Mouse (Mus musculus) forebrain, embryonic 13.5 days (tissue): ENCODE measurements around the gene Smok2a. TPM values are rescaled to one million over a fixed set of nuclear protein-coding genes. Genes with fewer than 3 reads are reported as not detected.
A peak's percentile ranks its signal among the peaks of the same experiment; 100 is the strongest.
"Not testable (repeated sequence)": the region's sequence is repeated elsewhere in the genome, so short reads cannot be mapped to it uniquely, and the experiment has no call there.

Source experiments
- ATAC-seq: fragments of 200-750 bp; cut with Nextera tagmentation; 2 replicates; pipeline ENCODE4 v1.8.0; 2017
- H3K27ac ChIP-seq: fragments of 300-500 bp; sonication (generic); 2 replicates; pipeline ENCODE4 v1.5.1; 2015; ENCODE audit warnings: inconsistent platforms, mild to moderate bottlenecking, moderate library complexity
- H3K27me3 ChIP-seq: fragments of 300-500 bp; sonication (generic); 2 replicates; pipeline ENCODE4 v1.6.1; 2015; ENCODE audit warnings: mild to moderate bottlenecking, inconsistent platforms
- H3K36me3 ChIP-seq: fragments of 300-500 bp; sonication (generic); 2 replicates; pipeline ENCODE4 v1.6.1; 2015; ENCODE audit warnings: mild to moderate bottlenecking, inconsistent platforms; ENCODE audit not compliant: poor library complexity, severe bottlenecking
- H3K4me1 ChIP-seq: fragments of 300-500 bp; sonication (generic); 2 replicates; pipeline ENCODE4 v1.6.1; 2015; ENCODE audit warnings: inconsistent platforms
- H3K4me2 ChIP-seq: fragments of 300-500 bp; sonication (generic); 2 replicates; pipeline ENCODE4 v1.6.1; 2015; ENCODE audit warnings: inconsistent platforms, mild to moderate bottlenecking, moderate library complexity
- H3K4me3 ChIP-seq: fragments of 300-500 bp; sonication (generic); 2 replicates; pipeline ENCODE4 v1.5.1; 2015; ENCODE audit warnings: mild to moderate bottlenecking, inconsistent platforms
- H3K9ac ChIP-seq: fragments of 300-500 bp; sonication (generic); 2 replicates; pipeline ENCODE4 v1.6.1; 2015; ENCODE audit warnings: mild to moderate bottlenecking, inconsistent platforms
- H3K9me3 ChIP-seq: fragments of 300-500 bp; sonication (generic); replicated peaks from 2 replicates; pipeline ENCODE4 v1.6.1; 2016; ENCODE audit warnings: inconsistent platforms
- WGBS: fragments of 180-500 bp; shearing (Covaris S2); methylation state at CpG from one replicate; pipeline ENCODE4 v1.1.7; 2015; 5-methylcytosine and 5-hydroxymethylcytosine counted together
- polyA plus RNA-seq: library from polyadenylated mRNA; unstranded; fragments of >200 nt; fragmentation: Nextera tagmentation; extraction: Ambion mirVana; gene quantifications from 2 replicates; pipeline ENCODE4 v1.2.1, GENCODE M21; 2015

Smok2a gene
- polyA plus RNA-seq, 1 experiment from 2014 or later: not detected

- H3K9ac ChIP-seq, ATAC-seq, H3K27me3 ChIP-seq, H3K27ac ChIP-seq, H3K4me3 ChIP-seq, H3K4me1 ChIP-seq, H3K4me2 ChIP-seq, H3K36me3 ChIP-seq: not testable (repeated sequence)
- H3K9me3 ChIP-seq: peaks cover 76% of the 10 kb centered on the region
- 69% methylated on average over 4 of the region's 4 CpGs for WGBS
Measured at GRCm38 (mm10) chr17:13196486-13196885, 24.5 kb upstream of the Smok2a start.

GRCm38 (mm10) chr17:13198812-13199211 is 22.2 kb upstream of the Smok2a start:
- H3K27me3 ChIP-seq, H3K9ac ChIP-seq, ATAC-seq, H3K36me3 ChIP-seq, H3K4me1 ChIP-seq, H3K4me2 ChIP-seq, H3K27ac ChIP-seq, H3K4me3 ChIP-seq: not testable (repeated sequence)
- 89% methylated on average over 2 of the region's 2 CpGs for WGBS
- H3K9me3 ChIP-seq: peaks cover 61% of the 10 kb centered on the region

DNA sequence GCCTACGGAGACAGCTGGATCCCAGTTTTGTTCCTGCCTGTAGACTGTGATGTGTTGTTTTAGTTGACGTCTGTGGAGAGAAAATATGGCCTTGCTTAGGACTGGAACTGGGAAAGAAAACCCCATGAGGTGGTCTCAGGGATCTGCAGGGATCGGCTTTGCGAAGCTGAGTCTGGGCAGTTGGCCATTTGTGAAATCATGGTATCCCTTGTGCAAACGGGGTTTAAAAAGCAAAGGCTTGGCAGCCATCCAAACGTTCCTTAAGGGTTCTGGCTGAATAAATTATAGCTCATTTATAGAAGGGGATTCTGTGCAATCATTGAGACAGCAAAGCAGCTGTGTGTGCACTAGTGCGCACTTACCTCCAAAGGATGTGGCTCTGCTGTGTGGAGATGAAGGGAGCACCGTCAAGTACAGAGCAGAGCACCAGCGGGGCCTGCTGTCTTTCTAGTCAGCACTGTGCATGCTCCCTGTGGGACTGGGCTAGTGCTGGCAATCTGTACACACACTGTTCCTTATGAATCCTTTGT is 21.0 kb upstream of the Smok2a start:
- H3K27me3 ChIP-seq, H3K27ac ChIP-seq, H3K4me3 ChIP-seq, H3K4me1 ChIP-seq, H3K4me2 ChIP-seq, H3K9ac ChIP-seq, H3K36me3 ChIP-seq: not testable (repeated sequence)
- 74% methylated on average over 8 of the region's 9 CpGs for WGBS
- ATAC-seq: peak; percentile 92
- peaks cover 54% of the 10 kb centered on the region for H3K9me3 ChIP-seq

DNA sequence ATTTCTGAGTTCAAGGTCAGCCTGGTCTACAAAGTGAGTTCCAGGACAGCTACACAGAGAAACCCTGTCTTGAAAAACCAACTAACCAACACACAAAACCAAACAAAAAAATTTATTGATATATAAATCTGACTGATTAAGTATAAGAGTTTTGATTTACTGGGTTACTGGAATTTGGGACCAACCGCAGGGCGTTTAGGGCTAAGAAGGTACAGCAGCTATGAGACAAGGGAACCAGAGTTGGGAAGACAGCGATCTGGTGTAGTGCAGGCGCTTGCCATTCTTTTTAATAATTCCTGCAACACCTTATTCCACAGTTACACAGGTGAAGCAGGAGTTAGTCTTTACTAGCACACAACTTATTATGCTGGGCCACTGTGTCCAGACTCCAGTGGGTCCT is 19.4 kb upstream of the Smok2a start:
- not testable (repeated sequence) for H3K4me3 ChIP-seq, H3K27me3 ChIP-seq, H3K36me3 ChIP-seq, ATAC-seq, H3K4me2 ChIP-seq, H3K27ac ChIP-seq, H3K9ac ChIP-seq, H3K4me1 ChIP-seq
- peaks cover 50% of the 10 kb centered on the region for H3K9me3 ChIP-seq
- 91% methylated on average over 4 of the region's 4 CpGs for WGBS

DNA sequence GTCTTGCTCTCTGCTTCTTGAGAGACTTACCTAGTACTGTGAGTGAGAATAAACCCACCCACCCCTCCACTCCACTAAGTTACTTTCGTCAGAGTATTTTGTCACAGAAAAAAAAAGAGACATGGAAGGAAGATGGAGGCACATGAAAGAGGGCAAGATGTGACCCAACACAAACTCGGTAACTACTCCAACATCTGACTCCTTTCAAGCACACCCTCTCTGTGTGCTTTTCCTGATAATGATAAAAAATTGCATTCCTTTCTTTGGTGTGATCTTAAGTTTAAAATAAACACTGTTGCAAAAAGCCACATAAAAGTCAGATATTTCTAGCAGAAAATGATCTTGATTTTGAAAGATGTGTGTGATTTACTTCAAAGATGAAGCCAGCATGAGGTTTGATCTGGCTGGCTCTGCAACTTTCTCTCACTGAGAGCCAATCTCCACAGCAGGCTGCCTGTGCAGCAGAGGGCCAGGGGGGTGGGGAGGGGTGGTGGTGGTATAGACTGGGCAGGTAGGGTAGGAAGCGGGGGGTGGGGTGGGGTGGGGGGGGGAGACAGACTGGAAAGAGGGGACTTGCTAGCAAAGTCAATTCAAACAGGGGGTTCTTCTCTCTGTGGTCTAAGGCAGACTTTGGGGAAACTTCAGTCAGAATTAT is 18.4 kb upstream of the Smok2a start:
- not testable (repeated sequence) for H3K4me3 ChIP-seq, H3K4me1 ChIP-seq, H3K4me2 ChIP-seq, H3K27ac ChIP-seq, H3K36me3 ChIP-seq, ATAC-seq, H3K9ac ChIP-seq, H3K27me3 ChIP-seq
- H3K9me3 ChIP-seq: peaks cover 56% of the 10 kb centered on the region
- WGBS: 81% methylated on average over 2 of the region's 3 CpGs

DNA sequence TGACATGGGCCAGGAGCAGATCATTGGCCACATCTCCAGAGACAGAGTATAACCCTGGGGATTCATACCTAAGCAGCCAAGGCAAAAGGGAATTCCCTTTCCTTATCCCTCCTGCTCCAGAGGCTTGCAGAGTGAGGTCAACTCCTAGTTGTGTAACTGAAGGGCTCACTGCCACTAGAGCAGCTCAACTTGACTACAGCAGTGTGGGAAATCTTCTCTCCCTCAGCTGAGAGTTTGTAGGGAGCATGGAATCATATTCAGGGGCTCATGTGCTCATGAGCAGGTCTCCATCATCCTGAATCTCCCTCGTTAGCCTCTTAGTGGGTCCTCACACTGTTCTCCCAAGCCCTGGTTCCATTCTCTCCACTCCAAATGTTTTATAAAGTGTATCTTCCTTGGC is 15.7 kb upstream of the Smok2a start:
- peaks cover 63% of the 10 kb centered on the region for H3K9me3 ChIP-seq
- H3K36me3 ChIP-seq, H3K4me1 ChIP-seq, H3K4me3 ChIP-seq, H3K27ac ChIP-seq, ATAC-seq, H3K4me2 ChIP-seq, H3K27me3 ChIP-seq, H3K9ac ChIP-seq: not testable (repeated sequence)
- 81% methylated on average over 1 of the region's 1 CpGs for WGBS

- peak; percentile 57 for ATAC-seq
- H3K9me3 ChIP-seq: peaks cover 56% of the 10 kb centered on the region
- no peak overlapping the region for H3K4me2 ChIP-seq
- H3K4me1 ChIP-seq: no peaks in the 10 kb centered on the region
- WGBS: 90% methylated on average over 2 of the region's 2 CpGs
- no peaks in the 10 kb centered on the region; the same call in 1 of the 2 replicates for H3K36me3 ChIP-seq
- H3K27ac ChIP-seq: no peak overlapping the region
- H3K9ac ChIP-seq: no peak overlapping the region
- H3K27me3 ChIP-seq: no peaks in the 10 kb centered on the region
- no peak overlapping the region for H3K4me3 ChIP-seq
Measured at GRCm38 (mm10) chr17:13206491-13206890, 14.5 kb upstream of the Smok2a start.

DNA sequence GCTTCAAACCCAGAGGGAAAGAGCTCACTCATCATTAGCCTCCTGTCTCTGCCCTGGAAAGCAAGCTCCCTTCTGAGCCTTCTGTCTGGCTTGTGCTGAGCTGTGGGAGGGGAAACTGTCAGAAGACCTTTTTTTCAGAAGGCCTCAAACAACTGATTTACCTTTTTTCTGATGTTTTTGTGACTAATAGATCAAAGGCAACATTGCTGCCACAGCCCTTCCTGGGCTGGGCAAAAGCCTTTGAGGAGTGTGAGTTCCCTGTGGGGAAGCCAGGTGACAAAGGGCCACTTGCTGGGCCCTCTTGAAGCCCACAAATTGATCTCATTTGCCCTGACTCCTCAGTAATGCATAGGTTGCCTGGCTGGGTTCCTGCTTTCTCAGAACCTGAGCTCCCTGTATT is 12.5 kb upstream of the Smok2a start:
- H3K4me2 ChIP-seq, H3K9ac ChIP-seq, H3K27ac ChIP-seq, H3K4me3 ChIP-seq, H3K27me3 ChIP-seq, H3K36me3 ChIP-seq, ATAC-seq, H3K4me1 ChIP-seq: not testable (repeated sequence)
- H3K9me3 ChIP-seq: peaks cover 70% of the 10 kb centered on the region

GRCm38 (mm10) chr17:13212136-13212850 is 8.7 kb upstream of the Smok2a start:
- Histone ChIP-seq H3K4me3 (no peak overlapping the region), H3K27ac (no peak overlapping the region), H3K36me3 (0 out of 2 replicates have a peak, but pooled peaks cover 3% of the 10 kb centered on the region), H3K9me3 (peaks cover 88% of the 10 kb centered on the region), H3K4me2 (no peak overlapping the region), H3K4me1 (no peaks in the 10 kb centered on the region), H3K27me3 (no peaks in the 10 kb centered on the region), H3K9ac (no peak overlapping the region)
- no peak for ATAC-seq
- 73% methylated on average over 7 of the region's 7 CpGs for WGBS

DNA sequence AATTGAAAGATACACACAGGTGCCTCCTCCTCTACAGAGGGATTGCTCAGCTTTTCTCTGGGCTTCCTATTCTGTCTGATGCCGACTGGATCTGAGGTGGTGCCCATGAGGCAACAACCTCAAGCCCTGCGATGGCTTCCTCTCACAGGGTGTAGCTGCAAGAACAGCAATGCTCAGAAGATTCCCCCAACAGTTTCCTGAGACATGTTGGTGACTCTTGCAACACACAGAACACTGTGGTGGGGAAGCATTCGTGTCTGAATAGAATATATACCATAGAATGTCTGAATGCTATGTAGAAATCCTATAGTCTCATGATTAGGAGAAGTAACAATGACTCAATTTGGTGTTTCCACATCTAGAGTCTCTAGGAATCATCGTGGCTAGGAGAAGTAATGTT is 6.8 kb upstream of the Smok2a start:
- H3K9ac ChIP-seq: no peak overlapping the region
- no peak overlapping the region for H3K4me3 ChIP-seq
- peaks cover 92% of the 10 kb centered on the region for H3K9me3 ChIP-seq
- H3K27ac ChIP-seq: no peak overlapping the region
- no peaks in the 10 kb centered on the region for H3K4me1 ChIP-seq
- H3K4me2 ChIP-seq: no peak overlapping the region
- WGBS: 62% methylated on average over 4 of the region's 4 CpGs
- no peak for ATAC-seq
- H3K27me3 ChIP-seq: no peaks in the 10 kb centered on the region
- 0 out of 2 replicates have a peak, but pooled peaks cover 3% of the 10 kb centered on the region for H3K36me3 ChIP-seq

GRCm38 (mm10) chr17:13215595-13215994 is 5.4 kb upstream of the Smok2a start:
- H3K36me3 ChIP-seq: 0 out of 2 replicates have a peak, but pooled peaks cover 3% of the 10 kb centered on the region
- H3K9me3 ChIP-seq: peaks cover 93% of the 10 kb centered on the region
- no peak overlapping the region for H3K27ac ChIP-seq
- H3K27me3 ChIP-seq: no peaks in the 10 kb centered on the region
- H3K4me1 ChIP-seq: no peaks in the 10 kb centered on the region
- H3K4me3 ChIP-seq: no peak overlapping the region
- WGBS: 82% methylated on average over 2 of the region's 2 CpGs
- H3K4me2 ChIP-seq: no peak overlapping the region
- ATAC-seq: no peak
- no peak overlapping the region for H3K9ac ChIP-seq

DNA sequence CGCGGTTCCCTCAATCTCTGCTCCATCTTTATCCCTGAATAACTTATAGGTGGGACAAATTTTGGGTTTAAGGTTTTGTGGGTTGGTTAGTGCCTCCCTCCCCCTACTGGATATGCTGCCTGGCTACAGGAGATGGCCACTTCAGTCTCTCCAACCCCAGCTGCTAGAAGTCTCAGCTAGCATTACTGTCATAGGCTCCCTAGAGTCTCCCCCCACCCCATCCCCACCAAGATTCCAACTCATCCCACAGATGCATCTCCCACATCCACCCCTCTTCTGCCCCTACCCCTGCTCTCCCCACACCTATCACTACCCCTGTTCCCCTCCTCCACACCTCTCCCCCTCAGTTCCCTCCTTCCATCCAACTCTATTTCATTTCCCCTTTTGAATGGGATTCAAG is 933 bp downstream of the Smok2a start:
- not testable (repeated sequence) for H3K27ac ChIP-seq, H3K36me3 ChIP-seq, H3K4me2 ChIP-seq, H3K9ac ChIP-seq, H3K4me1 ChIP-seq, ATAC-seq, H3K27me3 ChIP-seq, H3K4me3 ChIP-seq
- H3K9me3 ChIP-seq: peaks cover 90% of the 10 kb centered on the region
- 93% methylated on average over 2 of the region's 2 CpGs for WGBS
